Mouse (Mus musculus) ES-E14 (cell line): ENCODE results near the gene Phactr2.

Experiments
- CHD2 ChIP-seq: IDR thresholded peaks from 2 replicates; pipeline ENCODE4 v1.6.1; 2014; ENCODE audit warnings: mild to moderate bottlenecking, low read depth, low read length, inconsistent platforms
- MAFK ChIP-seq: IDR thresholded peaks from 2 replicates; pipeline ENCODE4 v1.6.1; 2014; ENCODE audit warnings: mild to moderate bottlenecking, low read depth, low read length, inconsistent platforms; ENCODE audit not compliant: insufficient read depth

- TF ChIP-seq MAFK (no peak), CHD2 (no peak)
Observed at GRCm38 (mm10) chr10:13233941-13234340, 240.3 kb downstream of the Phactr2 start.
